Mouse (Mus musculus) heart, embryonic 15.5 days (tissue): ENCODE measurements at regions not wholly inside any gene's neighbourhood (a gene's known extent, or its start where the extent isn't known, plus 50 kb on each side); places are given as distances from the start of the nearest gene placed in this dataset.
A peak's percentile ranks its signal among the peaks of the same experiment; 100 is the strongest.

Experiments used
- ATAC-seq: fragments of 200-750 bp; cut with Nextera tagmentation; replicated peaks from 2 replicates; pipeline ENCODE4 v1.8.0; 2017; ENCODE audit warnings: low read depth, moderate TSS enrichment; ENCODE audit not compliant: insufficient number of reproducible peaks, insufficient read depth, low FRiP score
- H3K27ac ChIP-seq: fragments of 300-500 bp; sonication (generic); 2 replicates; pipeline ENCODE4 v1.5.1; 2015; ENCODE audit warnings: mild to moderate bottlenecking, inconsistent platforms
- H3K27me3 ChIP-seq: fragments of 300-500 bp; sonication (generic); 2 replicates; pipeline ENCODE4 v1.6.1; 2015; ENCODE audit warnings: inconsistent platforms
- H3K36me3 ChIP-seq: fragments of 300-500 bp; sonication (generic); 2 replicates; pipeline ENCODE4 v1.6.1; 2015; ENCODE audit warnings: mild to moderate bottlenecking, inconsistent platforms
- H3K4me1 ChIP-seq: fragments of 300-500 bp; sonication (generic); replicated peaks from 2 replicates; pipeline ENCODE4 v1.6.1; 2015; ENCODE audit warnings: inconsistent platforms
- H3K4me2 ChIP-seq: fragments of 300-500 bp; sonication (generic); 2 replicates; pipeline ENCODE4 v1.6.1; 2015; ENCODE audit warnings: inconsistent platforms, mild to moderate bottlenecking, moderate library complexity
- H3K4me3 ChIP-seq: fragments of 300-500 bp; sonication (generic); 2 replicates; pipeline ENCODE4 v1.5.1; 2015; ENCODE audit warnings: mild to moderate bottlenecking, inconsistent platforms
- H3K9ac ChIP-seq: fragments of 300-500 bp; sonication (generic); 2 replicates; pipeline ENCODE4 v1.6.1; 2015; ENCODE audit warnings: mild to moderate bottlenecking, inconsistent platforms
- H3K9me3 ChIP-seq: fragments of 300-500 bp; sonication (generic); replicated peaks from 2 replicates; pipeline ENCODE4 v1.6.1; 2016; ENCODE audit warnings: inconsistent platforms
- WGBS: fragments of 180-500 bp; shearing (Covaris S2); methylation state at CpG from one replicate; pipeline ENCODE4 v1.1.7; 2015; ENCODE audit warnings: mixed read lengths; 5-methylcytosine and 5-hydroxymethylcytosine counted together

- 73% methylated on average over 9 of the region's 9 CpGs for WGBS
- no peak overlapping the region for H3K4me3 ChIP-seq
- no peak overlapping the region for H3K9ac ChIP-seq
- H3K4me2 ChIP-seq: no peak overlapping the region
- no peaks in the 10 kb centered on the region for H3K36me3 ChIP-seq
- H3K27ac ChIP-seq: no peak overlapping the region
- ATAC-seq: no peak
- H3K27me3 ChIP-seq: no peaks in the 10 kb centered on the region
- H3K4me1 ChIP-seq: no peaks in the 10 kb centered on the region
- no peaks in the 10 kb centered on the region for H3K9me3 ChIP-seq
These were observed 78.6 kb downstream of the A830031A19Rik start for GRCm38 (mm10) chr11:23996250-23996649.

GRCm38 (mm10) chr11:23994160-23994559, 80.7 kb downstream of the A830031A19Rik start:
- Histone ChIP-seq H3K36me3 (no peaks in the 10 kb centered on the region), H3K4me2 (no peak overlapping the region), H3K9ac (no peak overlapping the region), H3K4me3 (no peak overlapping the region), H3K4me1 (no peaks in the 10 kb centered on the region), H3K27ac (no peak overlapping the region), H3K9me3 (no peaks in the 10 kb centered on the region), H3K27me3 (no peaks in the 10 kb centered on the region)
- no peak for ATAC-seq

- Histone ChIP-seq H3K36me3 (no peaks in the 10 kb centered on the region), H3K27ac (no peak overlapping the region), H3K9ac (no peak overlapping the region), H3K4me1 (peaks cover 5% of the 10 kb centered on the region; the same call in 1 of the 2 replicates), H3K9me3 (no peaks in the 10 kb centered on the region), H3K27me3 (no peaks in the 10 kb centered on the region), H3K4me3 (no peak overlapping the region), H3K4me2 (no peak overlapping the region)
- WGBS: 57% methylated on average over 7 of the region's 7 CpGs
- no peak for ATAC-seq
These were observed 87.1 kb downstream of the A830031A19Rik start for GRCm38 (mm10) chr11:23987532-23988450.

- H3K4me2 ChIP-seq: no peak overlapping the region
- 87% methylated on average over 3 of the region's 3 CpGs for WGBS
- no peaks in the 10 kb centered on the region for H3K27me3 ChIP-seq
- H3K4me3 ChIP-seq: no peak overlapping the region
- H3K4me1 ChIP-seq: peaks cover 5% of the 10 kb centered on the region; the same call in 1 of the 2 replicates
- no peak overlapping the region for H3K9ac ChIP-seq
- no peak overlapping the region for H3K27ac ChIP-seq
- H3K36me3 ChIP-seq: no peaks in the 10 kb centered on the region
- H3K9me3 ChIP-seq: no peaks in the 10 kb centered on the region
- ATAC-seq: no peak
These were observed 89.6 kb downstream of the A830031A19Rik start for GRCm38 (mm10) chr11:23985231-23985630.

- no peaks in the 10 kb centered on the region for H3K9me3 ChIP-seq
- no peak overlapping the region for H3K4me2 ChIP-seq
- H3K27ac ChIP-seq: no peak overlapping the region
- ATAC-seq: 0 out of 2 replicates have a peak, but pooled peaks have one; percentile 47
- no peaks in the 10 kb centered on the region for H3K36me3 ChIP-seq
- WGBS: 6% methylated on average over 5 of the region's 5 CpGs
- no peak overlapping the region for H3K9ac ChIP-seq
- H3K4me3 ChIP-seq: no peak overlapping the region
- peaks cover 5% of the 10 kb centered on the region; the same call in 1 of the 2 replicates for H3K4me1 ChIP-seq
- no peaks in the 10 kb centered on the region for H3K27me3 ChIP-seq
These were observed 84.3 kb upstream of the Papolg start for GRCm38 (mm10) chr11:23979332-23979731.

- 64% methylated on average over 5 of the region's 5 CpGs for WGBS
- H3K36me3 ChIP-seq: no peaks in the 10 kb centered on the region
- no peaks in the 10 kb centered on the region for H3K27me3 ChIP-seq
- no peak for ATAC-seq
- no peak overlapping the region for H3K4me3 ChIP-seq
- H3K4me2 ChIP-seq: no peak overlapping the region
- H3K4me1 ChIP-seq: peaks cover 4% of the 10 kb centered on the region; the same call in 1 of the 2 replicates
- H3K9ac ChIP-seq: no peak overlapping the region
- no peaks in the 10 kb centered on the region for H3K9me3 ChIP-seq
- no peak overlapping the region for H3K27ac ChIP-seq
These were observed 83.2 kb upstream of the Papolg start for GRCm38 (mm10) chr11:23978300-23978699.

GRCm38 (mm10) chr11:23977096-23977495, 82.0 kb upstream of the Papolg start:
- H3K9me3 ChIP-seq: no peaks in the 10 kb centered on the region
- H3K4me2 ChIP-seq: no peak overlapping the region
- H3K27me3 ChIP-seq: no peaks in the 10 kb centered on the region
- 58% methylated on average over 8 of the region's 8 CpGs for WGBS
- H3K27ac ChIP-seq: no peak overlapping the region
- no peaks in the 10 kb centered on the region for H3K36me3 ChIP-seq
- no peak overlapping the region for H3K4me3 ChIP-seq
- ATAC-seq: no peak
- H3K4me1 ChIP-seq: no peaks in the 10 kb centered on the region
- no peak overlapping the region for H3K9ac ChIP-seq

GRCm38 (mm10) chr11:23954323-23954722, 59.3 kb upstream of the Papolg start:
- 0 out of 2 replicates have a peak overlapping the region, but pooled peaks have one; percentile 12 for H3K4me3 ChIP-seq
- no peaks in the 10 kb centered on the region for H3K9me3 ChIP-seq
- 0 out of 2 replicates have a peak overlapping the region, but pooled peaks have one; percentile 3 for H3K9ac ChIP-seq
- ATAC-seq: no peak
- no peaks in the 10 kb centered on the region for H3K27me3 ChIP-seq
- H3K4me2 ChIP-seq: peak overlapping the region; percentile 44
- no peak overlapping the region for H3K27ac ChIP-seq
- no peaks in the 10 kb centered on the region for H3K36me3 ChIP-seq
- no peaks in the 10 kb centered on the region for H3K4me1 ChIP-seq
- WGBS: under 1% methylated on average over 4 of the region's 4 CpGs

- no peak overlapping the region for H3K4me2 ChIP-seq
- no peaks in the 10 kb centered on the region for H3K36me3 ChIP-seq
- H3K27me3 ChIP-seq: no peaks in the 10 kb centered on the region
- no peaks in the 10 kb centered on the region for H3K9me3 ChIP-seq
- H3K4me3 ChIP-seq: no peak overlapping the region
- no peaks in the 10 kb centered on the region for H3K4me1 ChIP-seq
- H3K9ac ChIP-seq: no peak overlapping the region
- no peak for ATAC-seq
- no peak overlapping the region for H3K27ac ChIP-seq
These were observed 50.9 kb upstream of the Papolg start for GRCm38 (mm10) chr11:23945966-23946365.
